Mouse (Mus musculus) adrenal gland, adult 8-10 months (tissue): Measurements from ENCODE around the gene Cblc. TPM values are rescaled to one million over a fixed set of nuclear protein-coding genes. Genes with fewer than 3 reads are reported as not detected.

Experiments used
- DNase-seq: peaks from one replicate; pipeline ENCODE4 v3.0.0; 2022
- total RNA-seq, 4 experiments: library from RNA; stranded (reverse); gene quantifications; 2 replicates each; pipeline ENCODE4 v1.2.4; 2022

Cblc gene
- total RNA-seq, 4 experiments from 2014 or later, result 0.43 TPM; not detected in 3

DNA sequence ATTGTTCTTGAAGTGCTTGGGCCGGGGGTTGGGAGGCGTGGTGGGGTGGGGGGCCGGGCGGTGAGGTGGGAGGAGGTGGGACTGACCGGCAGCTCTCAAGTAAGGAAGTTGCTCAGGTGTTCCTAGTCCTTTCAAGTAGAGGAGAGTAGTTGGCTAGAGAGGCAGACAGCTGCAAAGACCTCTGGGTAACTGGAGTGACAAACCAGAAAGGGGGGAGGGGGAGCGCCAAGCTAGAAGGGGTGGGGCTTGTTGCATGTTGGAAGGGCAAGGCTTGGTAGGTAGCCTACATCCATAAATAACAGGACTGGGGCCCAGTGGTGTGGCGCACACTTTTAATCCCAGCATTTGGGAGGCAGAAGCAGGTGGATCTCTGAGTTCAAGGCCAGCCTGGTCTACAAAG lies 14.9 kb downstream of the Cblc start:
- DNase-seq, result no peak

- no peak for DNase-seq
Observed at GRCm38 (mm10) chr7:19779903-19780302, 16.7 kb downstream of the Cblc start.

- no peak for DNase-seq
Observed at GRCm38 (mm10) chr7:19778645-19779044, 18.0 kb downstream of the Cblc start.

- DNase-seq, result no peak
Observed at GRCm38 (mm10) chr7:19777049-19777723, 19.4 kb downstream of the Cblc start.

GRCm38 (mm10) chr7:19771682-19772081 lies 24.9 kb downstream of the Cblc start:
- no peak for DNase-seq

- DNase-seq, result no peak
Observed at GRCm38 (mm10) chr7:19770984-19771391, 25.6 kb downstream of the Cblc start, which contains the start of gene Bcam. Gene Bcam (minus strand): TSS chr7:19771016.

DNA sequence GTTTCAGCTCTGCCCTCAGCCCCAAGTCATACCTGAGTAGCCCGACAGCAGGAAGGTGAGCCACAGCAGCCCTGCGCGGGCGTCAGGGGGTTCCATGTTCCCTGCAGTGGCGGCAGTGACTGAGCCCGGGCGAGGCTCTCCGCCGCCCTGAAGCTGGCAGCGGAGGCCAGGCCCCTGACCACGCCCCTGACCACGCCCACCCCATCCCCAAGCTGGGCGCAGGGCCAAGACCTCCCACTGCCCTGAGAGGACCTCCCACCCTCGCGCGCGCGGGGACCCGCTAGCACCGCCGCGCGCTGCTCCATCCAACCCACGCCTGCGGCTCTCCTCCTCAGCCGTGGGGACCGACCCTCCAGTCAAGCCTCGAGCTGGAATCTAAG lies 26.2 kb downstream of the Cblc start:
- DNase-seq, result peak; percentile 76

DNA sequence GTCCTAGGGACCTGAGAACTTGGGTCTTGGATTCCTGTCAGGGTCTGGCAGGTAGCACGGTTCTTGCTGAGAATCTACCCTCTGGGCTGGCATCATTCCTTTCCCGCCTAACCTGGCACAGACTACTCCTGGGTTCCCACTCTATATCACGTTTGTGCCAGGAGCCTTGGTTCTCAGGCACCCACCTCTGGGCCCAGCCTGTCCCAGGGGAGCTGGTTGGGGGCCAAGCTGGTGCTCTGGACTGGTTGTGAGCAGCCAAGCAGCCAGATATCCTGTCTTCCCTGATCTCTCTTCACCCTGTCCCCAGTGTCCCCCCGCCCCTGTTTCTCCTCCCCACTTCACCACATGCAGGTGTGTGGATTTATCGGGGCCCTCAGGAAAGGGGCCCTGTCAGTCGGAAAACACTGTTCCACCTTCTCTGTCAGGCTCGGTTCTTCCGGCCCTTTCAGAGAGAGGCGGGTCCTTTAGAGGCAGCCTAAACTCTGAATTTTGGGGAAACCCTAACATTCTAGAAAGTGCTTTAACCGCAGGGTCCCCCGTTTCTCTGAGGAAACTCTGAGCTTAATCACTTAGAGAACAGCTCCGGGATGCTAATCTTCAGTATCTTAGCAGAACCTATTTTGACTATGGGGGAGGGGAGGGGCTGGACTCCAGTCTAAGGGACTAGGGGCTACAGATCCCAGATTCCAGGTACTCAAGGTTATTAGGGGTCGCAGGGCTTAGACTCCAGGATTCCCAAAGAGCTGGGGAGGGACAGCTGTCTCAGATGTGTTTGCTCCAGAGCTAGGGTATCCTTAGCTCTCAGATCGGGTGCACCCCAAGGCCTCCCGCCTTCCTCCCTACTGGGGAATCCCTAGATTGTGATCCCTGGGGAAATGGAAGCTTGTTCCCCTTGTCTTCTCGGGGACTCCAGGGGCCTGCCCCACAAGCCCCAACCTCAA lies 26.9 kb downstream of the Cblc start:
- no peak for DNase-seq

DNA sequence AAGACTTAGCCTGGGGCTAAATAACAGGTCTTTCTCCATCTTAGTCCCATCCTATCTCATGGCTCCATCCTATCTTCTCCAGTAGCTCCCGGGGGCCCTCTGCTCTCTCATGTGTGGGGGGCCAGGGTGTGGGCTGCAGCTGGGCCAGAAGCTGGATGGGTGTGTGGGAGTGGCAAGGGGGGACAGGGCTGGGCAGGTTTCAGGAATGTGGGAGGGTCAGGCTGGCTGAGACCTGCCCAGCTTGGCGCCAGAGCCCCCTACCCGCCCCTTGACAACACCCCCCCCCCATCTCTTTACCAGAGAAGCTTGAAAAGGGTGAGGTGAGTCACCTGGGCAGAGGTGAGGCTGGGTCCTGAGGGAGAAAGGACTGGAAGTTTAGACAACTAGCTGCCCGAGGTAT lies 27.6 kb downstream of the Cblc start:
- DNase-seq, result no peak

DNA sequence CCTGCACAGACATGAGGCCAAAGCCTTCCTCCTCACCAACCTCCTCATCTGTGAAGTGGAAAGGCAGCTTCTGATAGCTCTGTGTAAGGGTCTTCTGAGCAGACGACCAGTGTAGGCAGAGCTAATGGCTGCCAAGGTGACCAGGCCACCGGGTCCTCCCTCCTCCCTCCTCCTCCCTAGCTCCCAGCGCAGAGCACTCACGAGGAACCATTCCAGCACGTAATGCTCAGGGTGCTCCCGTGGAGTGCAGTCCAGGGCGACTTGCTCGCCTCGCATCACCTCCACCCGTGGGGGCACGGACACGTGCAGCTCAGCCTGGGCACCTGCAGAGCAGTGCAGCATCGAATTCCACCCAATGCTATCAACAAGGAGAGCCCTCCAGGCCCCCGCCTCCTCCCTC lies 28.4 kb downstream of the Cblc start:
- no peak for DNase-seq

- no peak for DNase-seq
Observed at GRCm38 (mm10) chr7:19764581-19764980, 32.0 kb downstream of the Cblc start.

DNA sequence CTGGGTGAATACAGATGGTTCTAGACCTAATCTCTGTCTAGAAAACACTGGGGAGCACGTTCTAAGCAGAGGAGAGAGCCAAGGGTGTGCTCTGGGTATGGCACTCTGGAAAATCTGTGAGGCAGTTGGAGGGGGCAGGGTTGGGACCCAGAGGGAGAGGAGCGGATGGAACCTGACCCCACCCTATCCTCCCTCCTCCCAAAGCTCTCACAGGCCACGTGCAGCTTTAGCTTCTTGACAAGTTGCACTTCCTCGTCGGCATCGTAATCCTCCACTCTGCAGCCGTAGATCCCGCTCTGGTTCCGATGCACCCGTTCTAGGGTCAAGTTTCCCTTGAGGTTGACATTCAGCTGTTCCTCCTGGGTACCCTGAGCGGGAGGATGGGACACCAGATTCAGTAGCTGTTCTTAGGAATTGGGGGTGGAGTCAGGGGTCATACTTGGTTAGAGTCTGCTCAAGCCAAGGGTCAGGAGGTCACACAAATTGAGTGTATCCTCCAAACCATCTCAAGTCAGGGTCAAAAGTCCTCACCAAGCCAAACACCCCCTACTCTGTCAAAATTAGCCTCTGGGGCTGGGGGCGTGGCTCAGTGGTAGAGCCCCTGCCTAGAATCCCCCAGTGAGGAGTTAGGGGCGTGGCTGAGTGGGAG lies 32.7 kb downstream of the Cblc start:
- DNase-seq, result no peak

- no peak for DNase-seq
Observed at GRCm38 (mm10) chr7:19762283-19762682, 34.3 kb downstream of the Cblc start.

DNA sequence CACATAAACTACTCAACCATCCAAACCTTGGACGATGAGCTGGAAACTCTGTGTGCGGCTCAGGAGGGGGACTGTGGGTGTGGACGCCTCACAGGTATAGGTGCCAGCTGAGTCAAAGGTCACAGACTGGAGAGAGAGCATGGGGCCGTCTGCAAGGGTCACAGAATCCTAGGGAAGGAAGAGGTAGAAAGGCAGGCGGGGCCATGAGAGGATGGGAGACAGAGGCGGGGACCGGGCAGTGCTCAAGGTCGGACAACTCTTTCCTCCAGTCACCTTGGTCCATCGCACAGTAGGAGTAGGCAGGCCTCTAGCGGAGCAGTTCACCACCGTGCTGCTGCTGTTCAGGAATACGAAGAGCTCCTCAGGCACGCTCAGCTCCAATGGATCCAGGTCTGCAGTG lies 36.6 kb downstream of the Cblc start:
- DNase-seq, result no peak

DNA sequence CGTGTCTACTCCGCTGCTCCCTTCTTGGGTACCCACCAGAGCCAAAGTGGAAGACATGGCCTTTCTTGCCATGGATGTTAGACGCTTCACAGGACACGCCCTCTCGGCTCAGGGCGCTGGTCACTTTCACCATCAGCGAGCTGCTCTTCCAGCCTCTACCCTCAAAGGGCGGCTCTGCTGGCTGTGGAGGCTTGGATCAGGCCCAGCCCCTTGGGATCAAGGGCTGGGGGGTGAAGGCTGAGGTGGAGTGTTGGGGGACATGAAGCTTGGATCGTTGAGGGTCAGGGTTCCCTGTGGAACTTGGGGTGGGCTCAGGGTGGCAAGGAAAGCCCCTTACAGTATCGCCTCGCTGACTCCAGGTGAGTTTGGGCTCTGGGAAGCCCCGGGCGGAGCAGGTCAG lies 38.0 kb downstream of the Cblc start:
- DNase-seq, result no peak

DNA sequence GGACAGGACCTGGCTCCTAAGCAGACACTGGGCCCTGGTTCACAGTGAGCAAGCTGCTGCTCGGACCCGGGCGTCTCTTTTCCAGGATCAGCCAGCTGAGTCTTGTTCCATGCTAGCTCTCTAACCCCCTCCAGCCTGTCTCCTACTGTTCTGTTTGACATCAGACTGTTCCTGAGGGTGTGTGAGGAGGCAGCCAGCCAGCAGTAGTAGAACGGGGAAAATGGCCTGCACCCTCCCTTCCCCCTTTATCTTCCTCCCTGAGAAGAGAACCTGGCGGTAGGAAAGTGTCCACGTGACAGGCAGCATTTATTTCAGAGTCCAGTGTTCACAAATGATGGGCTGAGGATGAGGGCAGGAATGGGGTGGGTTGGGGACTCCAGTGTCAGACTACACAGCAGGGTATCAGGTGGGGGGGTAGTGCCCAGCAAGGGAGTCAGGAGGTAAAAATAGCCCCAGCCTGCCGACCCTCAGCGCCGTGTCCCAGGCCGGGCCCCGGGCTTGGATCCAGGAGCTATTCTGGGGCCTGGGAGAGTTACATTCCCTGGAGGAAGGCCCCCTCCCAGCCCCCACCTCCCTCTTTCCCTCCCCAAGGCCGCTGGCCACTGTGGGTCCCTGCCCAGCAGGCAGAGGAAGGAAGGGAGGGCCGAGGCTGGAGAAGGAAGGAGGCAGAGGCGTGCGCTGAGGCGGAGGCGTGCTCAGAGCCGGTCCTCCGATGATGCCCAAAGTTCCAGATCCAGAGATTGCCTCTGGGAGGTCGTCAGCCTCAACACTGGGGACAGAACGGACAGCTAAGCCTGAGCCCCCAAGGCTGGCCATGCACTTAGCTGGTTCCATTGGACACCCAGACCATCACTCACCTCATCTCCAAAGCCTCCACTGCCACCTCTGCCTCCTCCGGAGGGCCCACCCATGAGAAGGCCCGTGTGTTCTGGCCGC lies 40.5 kb downstream of the Cblc start:
- DNase-seq, result no peak

DNA sequence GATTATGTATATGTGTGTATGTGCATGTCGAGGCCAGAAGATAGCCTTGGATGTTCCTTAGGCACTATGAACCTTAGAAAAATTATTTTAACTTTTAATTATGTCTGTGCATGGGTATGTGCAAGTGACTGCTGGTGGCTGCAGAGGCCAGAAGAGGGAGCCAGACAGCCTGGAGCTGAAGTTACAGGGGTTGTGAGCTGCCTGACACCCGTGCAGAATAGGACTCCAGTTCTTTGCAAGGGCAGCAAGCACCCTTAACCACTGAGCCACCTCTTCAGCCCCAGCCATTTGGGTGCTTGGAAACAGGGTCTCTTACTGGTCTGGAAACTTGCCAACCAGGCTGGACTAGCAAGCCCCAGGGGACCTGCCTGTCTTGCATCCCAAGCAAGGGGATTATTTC lies 41.6 kb downstream of the Cblc start:
- no peak for DNase-seq

DNA sequence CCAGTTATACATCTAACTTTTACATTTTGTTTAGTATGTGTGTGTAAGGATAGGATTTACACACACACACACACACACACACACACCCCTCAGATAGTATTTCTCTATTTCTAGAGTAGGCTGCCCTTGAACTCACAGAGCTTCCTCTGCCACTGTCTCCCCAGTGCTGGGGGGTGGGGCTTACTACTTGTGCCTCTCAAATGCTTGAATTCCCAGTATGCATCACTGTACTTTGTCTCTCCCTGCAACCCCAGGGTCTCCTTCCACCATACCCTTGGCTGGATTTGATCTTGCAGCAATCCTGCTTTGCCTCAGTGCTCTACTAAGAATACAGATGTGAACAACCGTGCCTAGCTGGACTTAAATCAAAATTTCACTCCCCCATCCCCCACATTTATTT lies 42.5 kb downstream of the Cblc start:
- DNase-seq, result no peak

GRCm38 (mm10) chr7:19753587-19753986 lies 43.0 kb downstream of the Cblc start:
- DNase-seq, result no peak

DNA sequence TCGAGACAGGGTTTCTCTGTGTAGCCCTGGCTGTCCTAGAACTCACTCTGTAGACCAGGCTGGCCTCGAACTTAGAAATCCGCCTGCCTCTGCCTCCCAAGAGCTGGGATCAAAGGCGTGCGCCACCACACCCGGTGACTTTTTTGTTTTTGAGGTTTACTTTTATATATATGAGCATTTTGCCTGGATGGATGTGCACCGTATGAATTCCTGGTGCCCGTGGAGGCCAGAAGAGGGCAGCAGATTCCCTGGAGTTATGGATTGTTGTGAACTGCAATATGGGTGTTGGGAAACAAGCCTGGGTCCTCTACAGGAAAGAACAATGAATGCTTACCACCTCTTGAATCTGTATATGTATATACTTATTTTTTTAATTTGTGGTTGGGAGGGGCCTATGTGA lies 44.0 kb downstream of the Cblc start:
- no peak for DNase-seq

- no peak for DNase-seq
Observed at GRCm38 (mm10) chr7:19751070-19751383, 45.6 kb downstream of the Cblc start.
